In genomic region chr2:178924456-178925115, GRCm38 (mm10) we compare ENCODE assay signal across 19 mouse cellular contexts.
A peak's percentile ranks its signal among the peaks of the same experiment; 100 is the strongest.
DNase-seq lines count a peak whose midpoint lies in the region; ATAC-seq and TF ChIP-seq lines count a peak whose summit lies in the region.
"Had no signal": no experiment of that assay in that cellular context is flagged by ENCODE, and none has a peak within 500 bp of the region (broad histone marks: within the 10 kb centered on the region; RNA-seq: fewer than 3 reads in every experiment).

No protein-coding gene starts in this region.

- H3K9ac ChIP-seq in embryonic facial prominence, embryonic 14.5 days (ENCODE audit: low read depth, low read length), result no peak overlapping the region
- H3K9ac ChIP-seq in limb, embryonic 14.5 days (ENCODE audit: low read depth, low read length, severe bottlenecking), result no peak overlapping the region
- no peak overlapping the region for H3K9ac ChIP-seq in hindbrain, embryonic 12.5 days
- H3K9ac ChIP-seq: embryonic facial prominence, embryonic 15.5 days; forebrain, embryonic 12.5 days; kidney, embryonic 15.5 days; stomach, embryonic 15.5 days had no signal

- H3K4me2 ChIP-seq in embryonic facial prominence, embryonic 14.5 days (ENCODE audit: low read depth, low read length), result no peak overlapping the region
- no peak overlapping the region for H3K4me2 ChIP-seq in limb, embryonic 14.5 days (replicated peaks; ENCODE audit: low read depth, low read length, severe bottlenecking)
- no peak overlapping the region for H3K4me2 ChIP-seq in hindbrain, embryonic 12.5 days (replicated peaks)
- H3K4me2 ChIP-seq: embryonic facial prominence, embryonic 15.5 days; forebrain, embryonic 12.5 days; kidney, embryonic 15.5 days; stomach, embryonic 15.5 days had no signal

- no peak for TF ChIP-seq POLR2A in limb, embryonic 14.5 days (IDR thresholded peaks at IDR 0.05; ENCODE audit: borderline replicate concordance, extremely low read depth, insufficient read depth, insufficient read length)

- H3K4me3 ChIP-seq in embryonic facial prominence, embryonic 14.5 days (ENCODE audit: low read depth, low read length), result no peak overlapping the region
- no peak overlapping the region for H3K4me3 ChIP-seq in embryonic facial prominence, embryonic 10.5 days
- H3K4me3 ChIP-seq in limb, embryonic 14.5 days (replicated peaks; ENCODE audit: low read length), result no peak overlapping the region
- no peak overlapping the region for H3K4me3 ChIP-seq in limb, embryonic 10.5 days
- H3K4me3 ChIP-seq in hindbrain, embryonic 12.5 days, result no peak overlapping the region
- H3K4me3 ChIP-seq: embryonic facial prominence, embryonic 15.5 days; forebrain, embryonic 12.5 days; hindbrain, embryonic 10.5 days; kidney, embryonic 15.5 days; stomach, embryonic 15.5 days had no signal

- H3K9me3 ChIP-seq in embryonic facial prominence, embryonic 14.5 days (ENCODE audit: control insufficient read depth, low read length), result no peaks in the 10 kb centered on the region
- H3K9me3 ChIP-seq in embryonic facial prominence, embryonic 10.5 days, result no peaks in the 10 kb centered on the region
- H3K9me3 ChIP-seq in limb, embryonic 14.5 days (ENCODE audit: control insufficient read depth, low read length), result no peaks in the 10 kb centered on the region
- H3K9me3 ChIP-seq in limb, embryonic 10.5 days (replicated peaks), result no peaks in the 10 kb centered on the region
- no peaks in the 10 kb centered on the region for H3K9me3 ChIP-seq in hindbrain, embryonic 12.5 days (replicated peaks)
- H3K9me3 ChIP-seq: embryonic facial prominence, embryonic 15.5 days; forebrain, embryonic 12.5 days; hindbrain, embryonic 10.5 days; kidney, embryonic 15.5 days; stomach, embryonic 15.5 days had no signal

- H3K27me3 ChIP-seq in embryonic facial prominence, embryonic 14.5 days (replicated peaks; ENCODE audit: control insufficient read depth, insufficient read depth, low read length), result no peaks in the 10 kb centered on the region
- no peaks in the 10 kb centered on the region for H3K27me3 ChIP-seq in embryonic facial prominence, embryonic 10.5 days (replicated peaks; ENCODE audit: low read depth, poor library complexity, severe bottlenecking)
- H3K27me3 ChIP-seq in limb, embryonic 14.5 days (ENCODE audit: control insufficient read depth, insufficient read depth, low read length), result no peaks in the 10 kb centered on the region
- no peaks in the 10 kb centered on the region for H3K27me3 ChIP-seq in limb, embryonic 10.5 days (ENCODE audit: low read depth, poor library complexity, severe bottlenecking)
- H3K27me3 ChIP-seq in hindbrain, embryonic 12.5 days, result no peaks in the 10 kb centered on the region
- H3K27me3 ChIP-seq: embryonic facial prominence, embryonic 15.5 days; forebrain, embryonic 12.5 days; kidney, embryonic 15.5 days; stomach, embryonic 15.5 days had no signal

- WGBS in embryonic facial prominence, embryonic 14.5 days, result 58% methylated on average over 4 of the region's 4 CpGs
- 68% methylated on average over 4 of the region's 4 CpGs for WGBS in embryonic facial prominence, embryonic 10.5 days
- 62% methylated on average over 4 of the region's 4 CpGs for WGBS in limb, embryonic 14.5 days
- 83% methylated on average over 4 of the region's 4 CpGs for WGBS in limb, embryonic 10.5 days
- WGBS in hindbrain, embryonic 12.5 days, result 70% methylated on average over 4 of the region's 4 CpGs

- H3K27ac ChIP-seq in embryonic facial prominence, embryonic 14.5 days (replicated peaks; ENCODE audit: low read depth, low read length), result no peak overlapping the region
- H3K27ac ChIP-seq in embryonic facial prominence, embryonic 10.5 days (replicated peaks), result no peak overlapping the region
- H3K27ac ChIP-seq in limb, embryonic 14.5 days (replicated peaks; ENCODE audit: low read depth, low read length), result no peak overlapping the region
- H3K27ac ChIP-seq in limb, embryonic 10.5 days, result no peak overlapping the region
- no peak overlapping the region for H3K27ac ChIP-seq in hindbrain, embryonic 12.5 days
- H3K27ac ChIP-seq: forebrain, embryonic 12.5 days; hindbrain, embryonic 10.5 days; kidney, embryonic 15.5 days; stomach, embryonic 15.5 days had no signal

- ATAC-seq in embryonic facial prominence, embryonic 14.5 days (ENCODE audit: low read depth), result no peak
- no peak for ATAC-seq in limb, embryonic 14.5 days (ENCODE audit: low FRiP score, low read depth)
- no peak for ATAC-seq in hindbrain, embryonic 12.5 days (ENCODE audit: low FRiP score)
- no peak for ATAC-seq in megakaryocyte progenitor cell, adult 5-6 weeks (replicated peaks; ENCODE audit: poor library complexity)
- ATAC-seq: CD4-positive, CD25-positive, alpha-beta regulatory T cell, adult 4 months; inflammation-experienced regulatory T-cells, adult 6 months had no signal

- no peaks in the 10 kb centered on the region for H3K36me3 ChIP-seq in embryonic facial prominence, embryonic 14.5 days (ENCODE audit: control insufficient read depth, insufficient read depth, low read length)
- H3K36me3 ChIP-seq in embryonic facial prominence, embryonic 10.5 days (replicated peaks), result no peaks in the 10 kb centered on the region
- no peaks in the 10 kb centered on the region for H3K36me3 ChIP-seq in limb, embryonic 14.5 days (ENCODE audit: control insufficient read depth, insufficient read depth, low read length)
- H3K36me3 ChIP-seq in limb, embryonic 10.5 days, result no peaks in the 10 kb centered on the region
- no peaks in the 10 kb centered on the region for H3K36me3 ChIP-seq in hindbrain, embryonic 12.5 days
- H3K36me3 ChIP-seq: embryonic facial prominence, embryonic 15.5 days; forebrain, embryonic 12.5 days; G1E; hindbrain, embryonic 10.5 days; kidney, embryonic 15.5 days; stomach, embryonic 15.5 days had no signal

- peak; percentile 36 for DNase-seq in embryonic facial prominence, embryonic 14.5 days (ENCODE audit: low spot score)
- DNase-seq in embryonic facial prominence, embryonic 10.5 days (ENCODE audit: low spot score), result no peak
- DNase-seq in limb, embryonic 14.5 days (ENCODE audit: low spot score), result peak; percentile 9
- no peak for DNase-seq in limb, embryonic 10.5 days (ENCODE audit: low spot score)
- peak; percentile 22 to 43 for DNase-seq in heart, postnatal 36 days
- DNase-seq in cerebellum, adult 8-10 months, result no peak
- DNase-seq: adrenal gland, postnatal 10 days; cerebellum, adult 2 months; lung, adult 18-20 months had no signal

- intact Hi-C loops in heart, postnatal 36 days (cut with DNase I), result no loop called here

- no peaks in the 10 kb centered on the region for H3K4me1 ChIP-seq in embryonic facial prominence, embryonic 14.5 days (ENCODE audit: control insufficient read depth, insufficient read depth, low read length)
- H3K4me1 ChIP-seq in embryonic facial prominence, embryonic 10.5 days, result peaks cover 8% of the 10 kb centered on the region
- peaks cover 7% of the 10 kb centered on the region; the same call in 1 of the 2 replicates for H3K4me1 ChIP-seq in limb, embryonic 14.5 days (ENCODE audit: control insufficient read depth, insufficient read depth, low read length)
- peaks cover 3% of the 10 kb centered on the region; the same call in 1 of the 2 replicates for H3K4me1 ChIP-seq in limb, embryonic 10.5 days
- peaks cover 7% of the 10 kb centered on the region; the same call in 1 of the 2 replicates for H3K4me1 ChIP-seq in hindbrain, embryonic 12.5 days

Comparison
In these comparisons a context has a peak if more than half of its experiments do, and no peak if none do; other contexts are left out.
1. DNase-seq: peak in embryonic facial prominence, embryonic 14.5 days (single experiment), limb, embryonic 14.5 days (single experiment) and heart, postnatal 36 days (2 of 2); none in embryonic facial prominence, embryonic 10.5 days (single experiment), limb, embryonic 10.5 days (single experiment) and cerebellum, adult 8-10 months (single experiment).